Mouse (Mus musculus) G1E (cell line): ENCODE data around the gene Dmxl2.

ENCODE experiments used
- CTCF ChIP-seq: IDR thresholded peaks from 2 replicates; pipeline ENCODE4 v1.5.1; 2012; ENCODE audit warnings: low read depth, low read length, inconsistent platforms, mixed read lengths
- GATA1 ChIP-seq: IDR thresholded peaks from 2 replicates; pipeline ENCODE4 v1.6.1; 2012; ENCODE audit warnings: borderline replicate concordance, low read length, inconsistent platforms, mixed read lengths
- POLR2AphosphoS5 ChIP-seq: IDR thresholded peaks from 2 replicates; pipeline ENCODE4 v1.6.1; 2012; ENCODE audit warnings: low read depth, low read length, inconsistent platforms; ENCODE audit not compliant: insufficient replicate concordance
- TAL1 ChIP-seq: conservative IDR thresholded peaks from 2 replicates; pipeline ENCODE4 v1.6.1; 2012; ENCODE audit warnings: low read depth, low read length, inconsistent platforms, mixed read lengths

- no peak for TF ChIP-seq CTCF
- TF ChIP-seq GATA1 = no peak
- no peak for TF ChIP-seq POLR2AphosphoS5
- TF ChIP-seq TAL1 = no peak
These were observed 31.5 kb upstream of the Dmxl2 start for GRCm38 (mm10) chr9:54532926-54533325.
